Mouse (Mus musculus) brain, embryonic 14.5 days (tissue): ENCODE measurements at regions not wholly inside any gene's neighbourhood (a gene's known extent, or its start where the extent isn't known, plus 50 kb on each side); places are given as distances from the start of the nearest gene placed in this dataset.

Source experiments
- CTCF ChIP-seq: fragments of 200-500 bp; IDR thresholded peaks from 2 replicates; pipeline ENCODE4 v1.5.1; 2012; ENCODE audit warnings: inconsistent platforms, mild to moderate bottlenecking, moderate library complexity, borderline replicate concordance; ENCODE audit not compliant: insufficient read depth, insufficient read length; ENCODE audit errors: extremely low read depth
- POLR2A ChIP-seq: fragments of 200-500 bp; IDR thresholded peaks from 2 replicates; pipeline ENCODE4 v1.6.1; 2012; ENCODE audit warnings: mild to moderate bottlenecking, inconsistent platforms, borderline replicate concordance; ENCODE audit not compliant: poor library complexity, insufficient read depth, insufficient read length, severe bottlenecking; ENCODE audit errors: extremely low read depth

DNA sequence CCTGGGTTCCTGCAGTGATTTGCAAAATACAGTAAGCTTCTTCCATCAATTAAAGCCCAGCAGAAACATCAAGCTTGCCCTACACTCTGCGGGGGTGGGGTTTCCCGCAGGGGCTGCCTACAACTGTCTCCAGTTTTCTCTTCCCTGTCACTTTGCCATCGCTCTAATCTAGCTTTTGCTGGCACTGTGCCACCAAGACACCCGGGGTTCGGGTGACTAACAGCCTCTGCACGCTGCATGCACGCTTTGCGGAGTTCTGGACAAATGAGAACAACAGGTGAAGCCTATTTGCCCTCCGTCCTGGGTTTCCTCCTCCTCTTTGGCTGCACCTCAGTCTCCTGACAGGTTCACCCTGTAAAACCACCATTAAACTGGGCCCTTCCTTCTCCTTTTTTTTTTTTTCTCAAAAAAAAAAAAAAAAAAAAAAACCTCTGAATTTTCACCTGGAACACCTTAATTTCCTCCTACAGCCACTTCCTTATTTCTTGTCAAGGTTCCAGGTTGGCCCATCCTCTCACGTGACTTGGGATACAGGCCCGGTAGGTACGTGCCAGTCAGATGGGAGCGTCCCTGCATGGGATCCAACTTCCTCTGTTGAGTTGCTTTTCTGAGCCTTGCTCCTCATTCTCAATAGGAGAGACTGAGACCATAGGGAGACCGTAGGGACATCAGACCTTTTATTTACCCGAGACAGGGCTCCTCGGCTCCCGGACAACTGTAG, 262.7 kb downstream of the Gadd45g start:
- TF ChIP-seq CTCF (no peak), POLR2A (no peak)
